Mouse (Mus musculus): ENCODE results near the gene Gm2115. TPM values are rescaled to one million over a fixed set of nuclear protein-coding genes. Genes with fewer than 3 reads are reported as not detected.
A peak's percentile ranks its signal among the peaks of the same experiment; 100 is the strongest.

Gm2115 gene
- 0.04 and 0.18 TPM in 2 replicates for polyA plus RNA-seq (2014; fragmentation: Nextera tagmentation; extraction: Ambion mirVana)

DNA sequence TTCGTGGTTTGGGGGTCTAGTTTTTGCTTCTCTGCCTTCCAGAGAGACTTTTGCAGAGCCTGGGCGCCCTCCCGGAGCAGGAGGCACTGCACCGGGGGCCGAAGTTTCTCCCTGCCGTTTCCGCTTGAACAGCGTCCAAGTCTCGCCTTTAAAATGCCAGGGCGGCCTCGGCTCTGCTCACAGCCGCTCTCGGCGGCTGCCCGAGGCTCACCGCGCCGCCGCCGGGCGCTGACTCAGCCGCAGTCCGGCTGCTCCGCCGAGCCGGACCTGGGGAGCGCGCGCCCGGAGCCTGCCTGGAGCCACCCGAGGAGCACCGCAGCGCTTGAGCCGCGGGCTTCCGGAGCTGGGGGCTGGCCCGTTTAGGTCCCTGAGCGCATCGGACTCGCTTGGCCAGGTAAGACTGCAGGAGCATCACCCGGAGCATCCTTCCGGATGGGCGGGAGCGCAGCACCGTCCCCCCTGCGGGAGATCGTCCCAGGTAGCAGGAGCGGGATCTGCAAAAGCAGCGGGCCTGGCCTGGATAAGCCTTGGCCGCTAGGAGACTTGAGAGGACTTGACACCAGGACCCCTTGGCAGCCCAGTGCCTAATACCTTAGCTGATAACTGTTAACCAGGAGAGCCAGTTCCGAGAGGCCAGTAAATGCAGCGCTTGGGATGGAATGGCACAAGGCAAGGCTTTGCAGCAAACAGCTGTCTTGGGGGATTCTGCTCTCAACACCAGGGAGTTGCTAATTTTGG, at the start of gene Gm2115:
TSS of gene Gm2115 (plus strand) at position 159 of the 738 bp plus-strand sequence.
- Histone ChIP-seq H3K4me3 (ENCODE audit: low read depth, low read length) (peak within 1 kb of the TSS; percentile 42), H3K9me3 (replicated peaks; ENCODE audit: control insufficient read depth, low read length) (no peaks in the 10 kb centered on the region), H3K4me1 (ENCODE audit: control insufficient read depth, insufficient read depth, low read length) (no peaks in the 10 kb centered on the region), H3K4me2 (ENCODE audit: low read depth, low read length) (peak within 1 kb of the TSS; percentile 91), H3K27me3 (ENCODE audit: control insufficient read depth, insufficient read depth, low read length) (peaks cover 5% of the 10 kb centered on the region; the same call in 1 of the 2 replicates), H3K27ac (replicated peaks; ENCODE audit: low read depth, low read length) (no peak within 1 kb of the TSS), H3K9ac (replicated peaks; ENCODE audit: low read length) (peak within 1 kb of the TSS; percentile 62), H3K36me3 (replicated peaks; ENCODE audit: control insufficient read depth, insufficient read depth, low read depth, low read length) (no peaks in the 10 kb centered on the region)
- peak; percentile 84 for ATAC-seq (replicated peaks; ENCODE audit: insufficient number of reproducible peaks, low FRiP score, low TSS enrichment, low read depth)
- 1% methylated on average over 52 of the region's 52 CpGs for WGBS
- DNase-seq (ENCODE audit: low spot score): peak; percentile 70

DNA sequence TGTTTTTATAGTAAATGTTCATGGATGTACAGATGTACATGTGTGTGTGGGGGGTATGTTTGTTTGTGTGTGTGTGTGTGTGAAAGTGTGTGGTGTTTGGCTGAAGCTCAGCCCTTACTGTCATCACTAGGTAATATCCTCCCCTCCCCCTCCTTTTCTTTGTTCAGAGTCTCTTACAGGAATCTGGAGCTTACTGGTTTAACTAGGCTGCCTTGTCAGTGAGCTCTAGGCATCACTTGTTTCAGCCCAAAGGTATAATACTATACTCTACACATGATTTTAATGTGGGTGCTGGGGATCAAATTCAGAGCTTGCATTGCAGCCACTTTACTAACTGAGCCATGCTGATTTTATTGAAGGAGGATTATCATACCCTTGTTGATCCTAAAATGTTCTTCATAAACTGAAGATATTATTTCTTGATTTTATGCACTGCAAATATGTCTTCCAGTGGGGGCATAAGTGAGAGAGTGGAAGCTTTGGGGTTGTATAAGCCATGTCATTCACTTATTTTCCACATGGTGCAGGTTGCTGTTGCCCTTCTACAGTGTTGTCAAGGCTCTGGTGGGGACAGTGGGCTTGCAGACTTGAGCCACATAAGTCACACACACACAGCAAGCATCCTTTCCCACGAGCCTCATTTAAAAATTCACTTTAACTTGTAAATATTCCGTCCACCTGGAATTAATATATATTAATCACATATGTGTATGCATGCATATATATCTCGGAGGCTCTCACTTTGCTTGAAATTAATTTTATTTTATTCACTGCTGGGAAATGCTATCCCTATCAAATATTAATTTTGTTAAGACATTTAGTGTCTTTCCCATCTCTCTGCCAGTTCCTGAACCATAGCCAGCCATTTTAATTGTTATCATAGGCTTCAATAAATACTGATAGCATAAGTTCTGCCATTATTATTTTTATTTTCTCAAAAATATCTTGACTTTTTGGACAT, 45.0 kb upstream of the Gm2115 start:
- no peak overlapping the region for H3K4me3 ChIP-seq (ENCODE audit: low read depth, low read length)
- no peaks in the 10 kb centered on the region for H3K36me3 ChIP-seq (replicated peaks; ENCODE audit: control insufficient read depth, insufficient read depth, low read depth, low read length)
- no peaks in the 10 kb centered on the region for H3K9me3 ChIP-seq (replicated peaks; ENCODE audit: control insufficient read depth, low read length)
- H3K27me3 ChIP-seq (ENCODE audit: control insufficient read depth, insufficient read depth, low read length): no peaks in the 10 kb centered on the region
- DNase-seq (ENCODE audit: low spot score) (peak; percentile 8), ATAC-seq (replicated peaks; ENCODE audit: insufficient number of reproducible peaks, low FRiP score, low TSS enrichment, low read depth) (no peak)
- H3K9ac ChIP-seq (replicated peaks; ENCODE audit: low read length): no peak overlapping the region
- no peak overlapping the region for H3K4me2 ChIP-seq (ENCODE audit: low read depth, low read length)
- 81% methylated on average over 3 of the region's 3 CpGs for WGBS
- H3K27ac ChIP-seq (replicated peaks; ENCODE audit: low read depth, low read length): no peak overlapping the region
- H3K4me1 ChIP-seq (ENCODE audit: control insufficient read depth, insufficient read depth, low read length): no peaks in the 10 kb centered on the region

- no peak overlapping the region for H3K4me2 ChIP-seq (ENCODE audit: low read depth, low read length)
- H3K9me3 ChIP-seq (replicated peaks; ENCODE audit: control insufficient read depth, low read length): no peaks in the 10 kb centered on the region
- ATAC-seq (replicated peaks; ENCODE audit: insufficient number of reproducible peaks, low FRiP score, low TSS enrichment, low read depth) (no peak), DNase-seq (ENCODE audit: low spot score) (no peak)
- no peak overlapping the region for H3K27ac ChIP-seq (replicated peaks; ENCODE audit: low read depth, low read length)
- no peak overlapping the region for H3K4me3 ChIP-seq (ENCODE audit: low read depth, low read length)
- no peaks in the 10 kb centered on the region for H3K4me1 ChIP-seq (ENCODE audit: control insufficient read depth, insufficient read depth, low read length)
- WGBS: 82% methylated on average over 2 of the region's 2 CpGs
- no peaks in the 10 kb centered on the region for H3K36me3 ChIP-seq (replicated peaks; ENCODE audit: control insufficient read depth, insufficient read depth, low read depth, low read length)
- H3K9ac ChIP-seq (replicated peaks; ENCODE audit: low read length): no peak overlapping the region
- H3K27me3 ChIP-seq (ENCODE audit: control insufficient read depth, insufficient read depth, low read length): no peaks in the 10 kb centered on the region
Measured at GRCm38 (mm10) chr7:84486485-84486884, 42.3 kb upstream of the Gm2115 start.

GRCm38 (mm10) chr7:84503163-84503562, 25.6 kb upstream of the Gm2115 start:
- no peak for ATAC-seq (replicated peaks; ENCODE audit: insufficient number of reproducible peaks, low FRiP score, low TSS enrichment, low read depth)
- H3K36me3 ChIP-seq (replicated peaks; ENCODE audit: control insufficient read depth, insufficient read depth, low read depth, low read length): no peaks in the 10 kb centered on the region

DNA sequence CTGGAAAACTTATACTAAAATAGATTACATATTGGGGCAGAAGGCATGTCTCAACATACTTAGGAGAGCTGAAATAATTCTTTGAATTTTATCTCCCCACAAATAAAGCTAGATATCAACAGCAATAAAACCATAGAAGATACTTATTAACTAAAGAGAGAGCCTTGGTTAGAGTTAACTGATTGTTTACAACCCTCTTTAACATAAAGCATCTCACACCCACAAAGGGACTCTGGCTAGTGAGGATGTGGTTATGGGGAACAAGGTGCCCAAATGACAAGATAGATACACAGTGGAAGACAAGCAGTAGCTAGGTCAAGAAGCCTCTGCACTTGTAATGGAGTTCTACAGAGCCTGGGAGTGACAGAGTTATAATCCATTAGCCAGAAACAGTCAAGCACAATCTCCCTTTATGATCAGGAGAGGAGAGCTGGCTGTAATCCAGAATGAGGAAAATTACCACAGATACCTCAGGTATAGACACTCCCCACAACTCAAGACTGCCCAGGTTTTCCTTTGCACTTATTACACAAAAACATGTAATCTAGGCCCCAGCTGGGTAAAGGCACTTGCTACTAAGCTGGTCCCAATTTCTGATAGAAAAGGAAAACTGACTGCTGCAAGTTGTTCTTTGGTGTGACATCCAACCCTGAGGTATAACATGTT, 10.1 kb upstream of the Gm2115 start:
- no peaks in the 10 kb centered on the region for H3K4me1 ChIP-seq (ENCODE audit: control insufficient read depth, insufficient read depth, low read length)
- H3K9ac ChIP-seq (replicated peaks; ENCODE audit: low read length): no peak overlapping the region
- H3K36me3 ChIP-seq (replicated peaks; ENCODE audit: control insufficient read depth, insufficient read depth, low read depth, low read length): no peaks in the 10 kb centered on the region
- ATAC-seq (replicated peaks; ENCODE audit: insufficient number of reproducible peaks, low FRiP score, low TSS enrichment, low read depth) (no peak), DNase-seq (ENCODE audit: low spot score) (no peak)
- H3K27me3 ChIP-seq (ENCODE audit: control insufficient read depth, insufficient read depth, low read length): no peaks in the 10 kb centered on the region
- no peak overlapping the region for H3K4me2 ChIP-seq (ENCODE audit: low read depth, low read length)
- H3K9me3 ChIP-seq (replicated peaks; ENCODE audit: control insufficient read depth, low read length): no peaks in the 10 kb centered on the region
- no peak overlapping the region for H3K27ac ChIP-seq (replicated peaks; ENCODE audit: low read depth, low read length)
- no peak overlapping the region for H3K4me3 ChIP-seq (ENCODE audit: low read depth, low read length)

More at GRCm38 (mm10) chr7:84503163-84503562, 25.6 kb upstream of the Gm2115 start:
- no peak for DNase-seq (ENCODE audit: low spot score)
- no peaks in the 10 kb centered on the region for H3K9me3 ChIP-seq (replicated peaks; ENCODE audit: control insufficient read depth, low read length)
- H3K9ac ChIP-seq (replicated peaks; ENCODE audit: low read length): no peak overlapping the region
- no peaks in the 10 kb centered on the region for H3K27me3 ChIP-seq (ENCODE audit: control insufficient read depth, insufficient read depth, low read length)
- no peaks in the 10 kb centered on the region for H3K4me1 ChIP-seq (ENCODE audit: control insufficient read depth, insufficient read depth, low read length)
- no peak overlapping the region for H3K4me3 ChIP-seq (ENCODE audit: low read depth, low read length)
- H3K27ac ChIP-seq (replicated peaks; ENCODE audit: low read depth, low read length): no peak overlapping the region
- no peak overlapping the region for H3K4me2 ChIP-seq (ENCODE audit: low read depth, low read length)
- 90% methylated on average over 1 of the region's 1 CpGs for WGBS

DNA sequence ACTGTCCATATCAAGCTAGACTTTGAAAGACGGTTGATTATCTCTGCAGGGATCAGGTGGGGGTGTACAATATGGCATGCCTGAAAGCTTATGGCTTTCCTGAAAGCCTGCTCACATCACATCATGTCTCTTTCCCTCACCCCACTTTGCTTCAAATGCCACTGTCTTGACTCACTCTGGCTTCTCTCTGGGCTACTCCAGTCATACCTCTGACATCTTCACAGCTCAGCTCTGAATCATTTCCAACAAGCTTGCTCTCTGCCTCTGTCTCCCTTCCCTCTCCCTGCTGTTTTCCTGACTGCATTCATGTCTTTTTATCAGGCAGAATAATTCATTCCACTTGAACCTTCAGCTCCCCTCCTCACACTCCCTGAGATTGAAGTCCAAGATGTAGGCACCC, 7.4 kb upstream of the Gm2115 start:
- 85% methylated on average over 1 of the region's 1 CpGs for WGBS
- no peak overlapping the region for H3K4me3 ChIP-seq (ENCODE audit: low read depth, low read length)
- no peak overlapping the region for H3K27ac ChIP-seq (replicated peaks; ENCODE audit: low read depth, low read length)
- no peaks in the 10 kb centered on the region for H3K9me3 ChIP-seq (replicated peaks; ENCODE audit: control insufficient read depth, low read length)
- ATAC-seq (replicated peaks; ENCODE audit: insufficient number of reproducible peaks, low FRiP score, low TSS enrichment, low read depth): no peak
- no peaks in the 10 kb centered on the region for H3K4me1 ChIP-seq (ENCODE audit: control insufficient read depth, insufficient read depth, low read length)
- H3K27me3 ChIP-seq (ENCODE audit: control insufficient read depth, insufficient read depth, low read length): no peaks in the 10 kb centered on the region
- no peaks in the 10 kb centered on the region for H3K36me3 ChIP-seq (replicated peaks; ENCODE audit: control insufficient read depth, insufficient read depth, low read depth, low read length)
- no peak overlapping the region for H3K4me2 ChIP-seq (ENCODE audit: low read depth, low read length)
- no peak overlapping the region for H3K9ac ChIP-seq (replicated peaks; ENCODE audit: low read length)
- DNase-seq (ENCODE audit: low spot score): no peak

DNA sequence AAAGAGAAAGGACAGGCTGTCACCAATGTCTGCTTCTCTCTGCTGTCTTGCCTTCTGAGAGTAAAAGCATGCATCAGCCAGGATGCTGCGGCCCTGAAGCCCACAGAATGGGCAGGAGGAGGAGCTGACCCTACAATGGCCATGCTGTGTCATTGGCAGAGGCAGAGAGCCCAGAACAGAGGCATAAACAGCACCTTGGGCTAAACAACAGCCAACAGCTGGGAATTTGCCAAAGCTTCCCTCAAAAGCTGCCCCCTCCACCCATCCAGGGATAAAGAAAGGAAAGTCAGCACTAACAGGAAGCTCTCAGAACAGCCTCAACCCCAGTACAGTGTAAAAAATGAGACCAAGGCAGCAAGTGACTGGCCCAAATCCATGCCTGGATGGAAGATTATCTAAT, 6.3 kb upstream of the Gm2115 start:
- Histone ChIP-seq H3K27ac (replicated peaks; ENCODE audit: low read depth, low read length) (no peak overlapping the region), H3K4me2 (ENCODE audit: low read depth, low read length) (no peak overlapping the region), H3K36me3 (replicated peaks; ENCODE audit: control insufficient read depth, insufficient read depth, low read depth, low read length) (no peaks in the 10 kb centered on the region), H3K4me1 (ENCODE audit: control insufficient read depth, insufficient read depth, low read length) (no peaks in the 10 kb centered on the region), H3K27me3 (ENCODE audit: control insufficient read depth, insufficient read depth, low read length) (no peaks in the 10 kb centered on the region), H3K4me3 (ENCODE audit: low read depth, low read length) (no peak overlapping the region), H3K9ac (replicated peaks; ENCODE audit: low read length) (no peak overlapping the region), H3K9me3 (replicated peaks; ENCODE audit: control insufficient read depth, low read length) (no peaks in the 10 kb centered on the region)
- ATAC-seq (replicated peaks; ENCODE audit: insufficient number of reproducible peaks, low FRiP score, low TSS enrichment, low read depth) (no peak; the same call in 1 of the 2 replicates), DNase-seq (ENCODE audit: low spot score) (no peak)
- WGBS: 44% methylated on average over 1 of the region's 1 CpGs

Data from embryonic facial prominence, embryonic 11.5 days (tissue).